Mouse (Mus musculus) B cell, adult 2 months (primary cell): ENCODE data around the gene Mrvi1.

Experiments
- DNase-seq, 2 experiments: peaks; one replicate each; pipeline ENCODE4 v3.0.0; 2022

Mrvi1 gene

DNA sequence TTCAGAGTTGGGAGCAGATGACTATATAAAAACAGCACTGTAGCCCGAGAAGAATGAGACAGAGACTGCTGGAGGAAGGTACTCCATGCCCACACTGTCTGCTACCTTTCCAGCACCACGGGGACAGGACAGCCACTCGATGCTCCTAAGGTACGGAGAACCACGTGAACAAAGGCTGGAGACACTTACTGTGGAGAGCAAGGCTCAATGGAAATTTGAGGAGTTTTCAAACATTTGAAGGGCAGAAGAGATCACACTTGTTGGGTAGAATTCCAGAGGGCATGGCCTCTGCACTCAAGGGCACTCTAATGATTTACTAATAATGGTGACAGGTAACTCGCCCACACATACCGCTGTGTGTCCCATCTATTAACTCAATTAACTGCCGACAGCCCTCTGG, 159.2 kb downstream of the Mrvi1 start:
- no peak for DNase-seq

GRCm38 (mm10) chr7:110822055-110822454, 160.2 kb downstream of the Mrvi1 start:
- DNase-seq: no peak

- DNase-seq: no peak
Observed at GRCm38 (mm10) chr7:110821653-110822052, 160.6 kb downstream of the Mrvi1 start.

- DNase-seq: no peak
Observed at GRCm38 (mm10) chr7:110821068-110821467, 161.2 kb downstream of the Mrvi1 start.

DNA sequence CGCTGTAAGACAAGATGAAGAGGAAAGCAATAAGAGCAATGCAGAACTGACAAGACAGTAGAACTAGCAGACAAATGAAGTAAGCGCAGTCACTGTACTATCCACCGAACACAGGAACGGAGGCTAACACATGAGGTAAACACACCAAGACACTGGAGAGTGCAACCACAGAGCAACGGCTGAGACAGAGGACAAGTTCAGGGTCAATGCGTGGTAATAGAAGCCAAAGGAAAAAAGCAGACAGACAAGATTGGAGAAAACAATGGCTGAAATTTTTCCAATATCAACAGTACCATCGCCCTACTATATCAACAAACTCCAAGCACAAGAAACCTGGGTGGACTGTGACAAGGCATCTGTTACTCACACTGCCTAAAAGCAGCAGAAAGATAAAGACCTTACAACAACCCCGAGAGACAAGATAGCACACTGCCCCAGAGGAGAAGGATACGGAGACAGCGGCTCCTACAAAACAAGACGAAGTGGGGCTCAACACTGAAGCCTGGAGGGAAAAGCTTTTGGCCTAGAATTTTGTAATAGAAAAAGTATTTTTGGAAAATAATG, 163.4 kb downstream of the Mrvi1 start:
- no peak for DNase-seq
